Mouse (Mus musculus) spleen, postnatal 4 days (tissue): Measurements from ENCODE around the gene Cenpb.

Experiments used
- DNase-seq, 2 experiments: peaks; one replicate each; pipeline ENCODE4 v3.0.0; 2022; ENCODE audit warnings: low spot score in 2 of 2

Cenpb gene

DNA sequence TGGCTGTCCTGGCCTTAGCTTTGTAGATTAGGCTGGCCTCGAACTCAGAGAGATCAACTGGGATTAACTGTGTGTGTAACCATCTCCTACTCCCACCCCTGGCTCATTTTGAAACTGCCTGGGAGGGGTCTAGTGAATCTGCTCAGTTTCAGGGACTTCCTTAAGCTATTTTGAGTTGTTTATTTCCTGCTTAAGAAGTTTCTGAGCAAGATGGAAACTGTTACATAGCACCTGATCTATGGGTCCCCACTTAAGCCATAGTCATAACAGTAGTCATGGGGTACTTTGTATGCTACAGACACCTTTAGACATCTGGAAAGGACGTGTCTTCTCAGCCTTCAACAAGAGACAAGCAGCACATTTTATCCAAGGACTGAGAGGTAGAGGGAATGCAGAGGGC lies 20.8 kb upstream of the Cenpb start:
- no peak for DNase-seq

DNA sequence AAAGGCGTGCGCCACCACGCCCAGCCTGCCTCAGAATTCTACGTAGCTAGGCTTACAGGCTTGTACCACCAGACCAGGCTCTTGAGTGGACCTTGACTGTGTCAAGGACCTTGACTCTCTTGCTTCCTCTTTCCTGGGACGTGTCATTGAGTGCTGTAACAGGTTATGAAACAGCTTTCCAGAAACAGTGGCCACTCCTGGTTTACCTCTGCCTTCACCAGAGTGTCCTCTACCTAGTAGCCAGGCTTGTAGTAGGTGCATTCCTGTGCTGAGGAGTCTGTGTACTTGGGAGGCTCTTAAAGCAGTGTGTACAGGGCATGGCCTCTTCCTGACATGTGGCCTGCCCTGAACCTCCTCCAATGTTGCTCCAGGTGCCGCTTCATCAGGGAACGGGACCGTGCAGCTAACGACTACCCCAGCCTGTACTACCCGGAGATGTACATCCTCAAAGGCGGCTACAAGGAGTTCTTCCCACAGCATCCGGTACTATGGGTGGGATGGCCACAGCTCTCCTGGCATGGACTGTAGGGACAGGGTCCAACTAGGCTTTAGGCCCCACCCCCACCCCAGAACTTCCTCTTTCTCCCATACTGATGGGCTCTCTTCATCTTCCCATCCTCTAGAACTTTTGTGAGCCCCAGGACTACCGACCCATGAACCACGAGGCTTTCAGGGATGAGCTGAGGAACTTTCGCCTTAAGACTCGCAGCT lies 16.9 kb upstream of the Cenpb start:
- no peak for DNase-seq

DNA sequence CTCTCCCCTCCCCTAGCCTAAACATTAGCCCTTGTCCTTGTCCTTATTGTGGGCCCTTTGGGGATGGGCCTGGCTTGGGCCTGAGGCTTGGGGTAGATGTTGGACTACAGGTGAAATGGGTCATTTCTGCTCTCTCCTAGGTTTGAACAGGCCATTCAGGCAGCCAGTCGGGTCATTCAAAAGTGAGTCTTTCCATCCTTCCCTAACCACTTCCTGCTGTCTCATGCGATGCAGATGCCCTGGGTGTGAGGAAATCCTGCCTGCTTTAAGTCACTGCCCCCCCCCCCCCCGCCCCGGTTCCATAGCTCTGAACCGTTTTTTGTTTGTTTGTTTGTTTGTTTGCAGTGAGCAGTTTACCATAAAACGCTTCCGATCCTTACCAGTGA lies 11.1 kb upstream of the Cenpb start:
- no peak for DNase-seq

DNA sequence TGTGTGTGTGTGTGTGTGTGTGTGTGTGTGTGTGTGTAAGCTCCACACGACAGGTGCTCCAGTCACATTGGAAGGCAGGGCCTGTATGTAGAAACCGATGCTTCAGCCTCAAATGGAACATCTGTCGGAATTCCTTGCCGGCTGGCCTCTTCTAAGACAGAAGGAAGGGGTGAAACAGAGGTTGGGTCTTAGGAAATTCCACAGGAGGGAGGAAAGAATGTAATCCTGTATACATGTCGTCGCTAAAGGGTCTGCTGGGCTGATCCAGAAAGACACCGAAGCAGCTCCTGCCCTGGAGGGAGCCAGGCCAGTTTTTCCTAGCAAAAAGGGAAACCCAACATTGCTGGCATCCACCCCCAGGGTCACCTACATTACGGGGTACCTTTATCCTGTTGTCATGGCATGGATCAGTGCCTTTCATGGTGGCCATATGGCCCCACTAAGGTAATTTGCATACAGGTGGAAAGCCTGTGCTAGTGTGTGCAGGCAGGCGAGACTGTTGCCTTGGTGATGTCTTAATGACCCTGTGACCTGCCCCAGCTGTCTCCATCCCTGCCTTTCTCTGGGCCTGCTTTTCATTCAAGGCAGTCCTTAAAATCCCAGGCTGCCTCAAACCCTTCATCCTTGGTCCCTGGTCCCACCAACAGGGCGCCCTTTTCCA lies 10.6 kb upstream of the Cenpb start:
- peak in 1 of 2 experiments; percentile 66 for DNase-seq

DNA sequence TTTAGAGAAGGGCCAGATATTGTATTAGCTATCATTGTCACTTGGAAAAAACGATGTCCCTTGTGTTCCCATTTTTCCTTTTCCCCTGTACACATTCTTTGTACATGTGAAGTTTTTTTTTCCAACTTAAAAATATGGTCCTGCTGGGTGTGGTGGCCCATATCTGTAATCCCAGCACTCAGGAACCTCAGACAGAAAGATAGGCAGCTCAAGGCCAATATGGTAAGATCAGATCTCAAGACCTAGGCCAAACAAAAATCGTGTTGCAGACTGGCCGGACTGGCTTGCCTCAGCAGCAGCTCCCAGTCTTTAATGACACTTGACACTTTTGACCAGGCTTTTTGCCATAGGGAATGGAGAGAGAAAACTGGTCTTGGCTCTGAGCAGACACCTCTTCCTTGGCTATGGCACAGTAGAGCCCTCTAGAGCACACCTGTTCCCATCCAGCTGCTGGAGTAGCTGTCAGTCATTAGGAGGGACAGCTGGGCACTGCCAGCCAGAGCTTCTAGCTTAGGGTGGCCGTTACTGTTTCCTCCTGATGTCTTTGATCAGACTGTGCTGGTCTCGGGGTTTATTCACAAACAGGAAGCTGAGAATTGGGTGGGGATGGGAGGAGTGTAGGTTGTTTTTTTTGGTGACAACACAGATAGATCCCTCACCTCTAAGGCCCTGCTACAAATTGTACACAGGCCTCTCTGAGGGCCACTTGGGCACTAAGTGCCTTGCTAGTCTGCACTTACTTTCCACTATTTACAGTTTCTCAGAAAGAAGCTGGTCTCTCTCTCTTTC lies 9.8 kb upstream of the Cenpb start:
- DNase-seq = no peak

DNA sequence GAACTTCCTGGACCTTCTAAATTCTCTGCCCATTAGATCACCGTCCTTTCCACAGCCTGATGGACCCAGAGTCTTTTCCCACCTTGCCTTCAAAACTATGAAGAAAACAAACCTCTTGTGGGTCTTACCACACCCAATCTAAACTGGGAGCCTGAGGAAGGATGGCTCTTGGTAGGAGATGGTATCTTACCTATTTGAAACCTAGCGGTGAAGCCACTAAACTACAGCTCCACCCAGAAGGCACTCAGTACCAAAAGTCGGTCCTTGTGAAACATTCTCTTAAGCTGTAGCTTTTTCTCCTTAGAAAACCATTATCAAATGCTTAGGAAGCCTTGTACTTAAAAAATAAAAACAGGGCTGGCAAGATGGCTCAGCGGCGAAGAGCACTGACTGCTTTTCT lies 8.4 kb upstream of the Cenpb start:
- no peak for DNase-seq

DNA sequence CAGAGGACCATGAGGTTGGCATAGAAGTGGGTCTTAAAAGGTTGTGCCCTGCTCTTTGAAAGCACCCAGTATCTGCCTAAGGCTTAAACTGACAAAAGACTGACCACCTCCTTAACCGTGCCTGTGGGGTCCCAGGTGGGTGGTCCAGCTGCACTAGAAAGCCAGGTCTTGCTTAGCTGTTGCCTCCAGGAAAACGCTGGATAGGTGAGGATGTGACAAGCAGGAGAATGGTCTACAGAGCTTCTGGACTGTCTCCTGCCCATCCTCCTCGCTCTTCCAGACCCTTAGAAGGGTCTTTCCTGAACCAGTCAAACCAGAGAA lies 7.7 kb upstream of the Cenpb start:
- no peak for DNase-seq

DNA sequence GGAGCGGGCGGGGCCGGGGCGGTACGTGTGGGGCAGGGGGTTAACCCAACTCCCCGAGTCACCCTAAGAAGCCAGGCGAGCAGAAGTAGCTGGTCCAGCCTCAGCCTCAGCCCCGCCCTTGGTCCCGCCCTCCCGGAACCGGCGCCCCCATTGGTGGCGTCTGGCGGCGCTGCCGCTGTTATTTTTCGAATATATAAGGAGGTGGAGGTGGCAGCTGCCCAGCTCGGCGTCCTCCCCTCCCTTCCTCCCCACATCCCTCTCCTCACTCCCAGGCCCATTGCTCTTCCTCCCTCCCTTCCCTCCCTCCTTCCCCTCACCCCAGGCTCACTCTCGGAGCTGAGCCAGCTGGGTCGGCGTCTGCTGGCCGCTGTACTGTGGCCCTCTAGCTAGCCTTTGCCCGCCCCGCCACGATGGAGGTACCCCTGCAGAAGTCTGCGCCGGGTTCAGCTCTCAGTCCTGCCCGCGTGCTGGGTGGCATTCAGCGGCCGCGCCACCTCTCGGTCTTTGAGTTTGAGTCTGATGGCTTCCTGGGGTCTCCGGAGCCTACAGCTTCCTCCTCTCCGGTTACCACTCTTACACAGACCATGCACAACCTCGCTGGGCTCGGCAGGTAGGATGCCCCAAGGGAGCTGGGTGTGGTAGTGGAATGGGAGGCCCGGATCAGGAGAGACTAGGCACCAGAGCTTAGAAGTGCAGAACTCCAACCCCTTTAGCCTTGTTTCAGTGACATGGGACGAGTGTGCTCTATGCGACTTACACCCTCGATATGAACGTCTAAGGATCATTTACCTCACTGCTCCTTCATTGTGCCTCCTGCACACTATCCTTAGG lies 7.1 kb upstream of the Cenpb start, which contains the start of the genes Cdc25b and Spef1:
Cdc25b (plus strand) TSS at position 179 of the 831 bp plus-strand sequence.
Spef1 (minus strand) TSS at position 512 of the 831 bp plus-strand sequence.
- peak; percentile 94 to 97 for DNase-seq

DNA sequence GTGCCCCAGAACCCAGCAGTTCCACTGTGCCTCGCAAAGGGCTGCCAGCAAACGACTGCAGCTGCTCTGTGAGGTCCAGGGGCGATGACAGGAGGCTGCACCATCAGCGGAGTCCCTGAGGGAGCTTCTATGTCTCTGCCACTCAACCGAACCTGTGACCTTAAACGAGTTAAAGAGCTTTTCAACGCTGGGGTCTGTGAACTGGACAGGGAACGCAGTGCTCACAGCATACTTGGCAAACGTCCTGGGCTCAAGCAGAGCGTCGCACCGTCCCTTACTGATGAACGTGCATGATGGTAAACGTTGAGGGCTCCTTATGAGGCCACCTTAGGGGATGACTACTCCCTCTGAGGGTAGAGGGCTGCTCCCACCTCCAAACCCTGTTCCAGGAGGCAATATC lies 6.5 kb upstream of the Cenpb start:
- no peak for DNase-seq

DNA sequence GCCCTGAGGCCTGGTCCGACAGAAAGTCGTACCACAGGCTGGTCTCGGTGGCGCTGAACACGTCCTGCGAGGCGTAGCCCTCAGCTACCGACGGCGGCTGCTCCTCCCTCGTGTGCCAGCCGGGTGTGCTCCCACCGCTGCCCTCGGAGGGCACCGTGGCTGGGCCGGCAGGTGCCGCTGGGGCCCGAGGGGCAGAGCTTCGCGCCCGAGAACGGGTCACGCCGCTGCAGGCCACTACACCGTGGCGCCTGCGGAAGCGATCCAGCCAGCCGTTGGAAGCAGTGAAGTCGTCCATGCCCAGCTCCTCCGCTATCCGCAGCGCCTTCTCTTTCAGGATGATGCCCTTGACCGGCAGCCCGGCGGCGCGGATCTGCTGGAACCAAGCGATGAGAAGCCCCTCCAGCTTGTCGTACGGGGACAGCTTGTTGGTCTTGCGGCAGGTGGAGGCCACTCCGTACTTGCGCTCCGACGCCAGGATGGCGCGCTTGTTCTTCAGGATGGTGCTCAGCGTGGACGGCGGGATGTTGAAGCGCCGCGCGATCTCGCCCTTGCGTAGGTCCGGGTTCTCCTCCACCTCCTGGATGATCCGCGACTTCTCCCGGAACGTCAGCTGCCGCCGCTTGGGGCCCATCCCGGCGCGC lies 501 bp downstream of the Cenpb start:
- DNase-seq = peak; percentile 57 to 83

DNA sequence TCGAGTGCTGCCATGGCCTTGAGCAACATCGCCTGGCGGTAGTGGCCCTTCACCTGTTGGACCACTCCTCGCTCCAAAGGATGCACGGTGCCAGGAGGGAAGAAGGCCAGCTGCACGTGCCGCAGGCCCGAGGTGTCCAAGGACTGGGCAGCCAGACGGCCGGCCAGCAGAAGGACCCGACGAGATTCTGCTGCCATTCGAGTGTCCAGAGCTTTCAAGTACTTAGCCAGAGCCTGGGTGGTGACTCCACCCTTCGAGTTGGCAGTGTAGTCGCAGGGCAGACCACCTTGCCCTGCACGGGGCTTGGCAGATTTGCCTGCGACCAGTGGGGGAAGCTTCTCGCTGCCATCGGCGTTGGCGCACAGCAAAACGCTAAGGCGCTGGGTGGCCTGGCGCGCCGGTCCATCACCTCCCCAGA lies 1.0 kb downstream of the Cenpb start:
- DNase-seq = peak in 1 of 2 experiments; percentile 73

DNA sequence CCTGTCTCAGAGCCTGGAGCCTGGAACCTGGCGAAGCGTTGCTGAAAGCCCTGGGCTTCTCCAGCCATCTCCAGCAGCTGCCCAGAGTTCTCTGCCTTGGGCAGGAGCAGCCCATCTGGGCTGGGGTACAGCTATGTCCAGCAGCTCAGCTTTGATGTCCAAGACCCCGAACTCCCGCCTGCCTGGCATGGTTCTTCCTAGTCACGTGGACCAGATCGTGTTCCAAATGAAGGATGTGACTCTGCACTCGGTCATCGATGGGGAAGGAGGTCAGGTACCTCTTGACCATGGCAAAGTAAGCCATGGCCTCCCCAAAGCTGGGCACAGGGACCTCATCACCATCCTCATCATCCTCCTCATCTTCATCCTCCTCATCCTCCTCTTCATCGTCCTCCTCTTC lies 1.9 kb downstream of the Cenpb start:
- DNase-seq = no peak

DNA sequence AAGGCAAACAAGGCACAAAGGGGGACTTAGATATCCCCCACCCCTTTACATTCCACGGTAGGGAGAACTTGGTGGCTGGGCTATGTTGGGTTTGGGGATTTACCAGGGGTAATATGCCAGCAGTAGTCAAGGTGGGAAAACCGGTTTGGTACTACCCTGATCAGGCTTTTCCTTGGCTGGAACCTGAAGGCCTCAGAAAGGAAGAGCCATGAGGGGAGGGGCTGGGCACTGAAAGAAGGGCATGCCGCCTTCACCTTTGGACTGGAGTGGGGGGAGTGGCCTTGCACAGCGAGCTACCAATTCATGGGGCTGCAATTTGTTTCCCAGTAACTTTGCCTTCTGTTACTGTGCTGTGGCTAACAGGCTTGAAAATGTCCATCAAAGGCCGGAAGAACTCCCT lies 3.4 kb downstream of the Cenpb start:
- DNase-seq = no peak

DNA sequence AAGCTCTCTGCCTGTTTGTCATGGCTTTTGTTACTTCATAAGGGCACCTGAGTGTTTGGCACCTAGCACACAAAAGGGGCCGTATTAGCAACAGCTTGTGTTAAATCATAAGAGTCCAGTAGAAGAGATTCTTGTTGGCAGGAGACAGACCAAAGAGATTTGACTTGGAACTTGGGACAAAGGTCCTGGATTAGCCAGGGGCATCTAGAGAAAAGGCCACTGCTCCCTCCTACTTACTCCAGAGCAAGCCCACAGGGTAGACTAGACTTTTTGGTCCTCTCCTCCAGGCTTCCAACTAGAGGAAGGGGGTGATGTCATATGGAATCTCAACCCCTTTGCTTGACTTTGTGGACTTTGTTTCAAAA lies 3.9 kb downstream of the Cenpb start:
- DNase-seq = no peak

DNA sequence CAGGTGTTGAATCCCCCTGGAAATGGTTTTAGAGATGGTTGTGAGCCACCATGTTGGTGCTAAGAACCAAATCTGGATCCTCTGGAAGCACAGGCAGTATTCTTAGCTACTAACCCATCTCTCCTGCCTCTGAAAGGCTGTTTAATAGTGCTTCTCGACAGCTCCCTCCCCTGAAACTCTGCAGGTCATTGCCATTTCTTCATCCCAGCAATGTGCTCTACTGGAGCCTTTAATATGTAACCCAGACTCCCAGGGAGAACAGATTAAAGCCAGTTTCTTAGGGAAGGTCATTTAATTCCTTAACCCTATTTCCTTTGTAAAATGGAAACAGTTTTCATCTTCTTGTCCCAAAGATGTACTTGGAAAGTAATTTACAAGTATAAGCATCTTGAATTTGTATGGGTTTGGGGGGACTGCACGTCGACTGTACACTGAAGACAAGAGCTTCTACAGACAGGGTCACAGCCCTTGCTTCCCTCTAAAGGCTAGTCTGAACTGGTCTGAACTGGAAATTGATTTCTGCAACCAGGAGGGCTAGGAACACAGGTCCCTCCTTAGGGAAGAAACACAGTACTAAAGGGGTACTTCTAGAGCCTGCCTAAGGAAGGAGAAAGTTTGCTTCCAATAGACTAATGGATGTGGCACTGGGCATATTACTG lies 4.5 kb downstream of the Cenpb start:
- DNase-seq = no peak

DNA sequence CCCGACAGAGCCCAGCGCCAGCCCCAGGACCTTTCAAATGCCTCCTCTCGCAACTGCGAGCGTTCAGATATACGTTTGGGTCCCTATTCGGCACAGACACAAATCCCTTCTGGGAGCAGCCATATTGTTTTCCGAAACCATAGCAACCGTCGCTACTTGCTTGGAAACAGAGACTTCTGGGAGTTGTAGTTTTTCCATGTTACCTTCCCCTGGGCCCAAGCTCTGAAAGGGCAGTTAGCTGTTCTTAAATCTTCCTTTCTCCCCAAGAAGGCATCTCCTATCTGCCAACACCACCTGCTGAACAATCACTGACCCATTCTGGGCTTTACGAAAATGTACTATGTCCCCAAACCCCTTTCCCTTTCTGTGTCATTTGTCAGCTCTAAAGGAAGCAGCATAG lies 5.2 kb downstream of the Cenpb start:
- peak in 1 of 2 experiments; percentile 72 for DNase-seq

DNA sequence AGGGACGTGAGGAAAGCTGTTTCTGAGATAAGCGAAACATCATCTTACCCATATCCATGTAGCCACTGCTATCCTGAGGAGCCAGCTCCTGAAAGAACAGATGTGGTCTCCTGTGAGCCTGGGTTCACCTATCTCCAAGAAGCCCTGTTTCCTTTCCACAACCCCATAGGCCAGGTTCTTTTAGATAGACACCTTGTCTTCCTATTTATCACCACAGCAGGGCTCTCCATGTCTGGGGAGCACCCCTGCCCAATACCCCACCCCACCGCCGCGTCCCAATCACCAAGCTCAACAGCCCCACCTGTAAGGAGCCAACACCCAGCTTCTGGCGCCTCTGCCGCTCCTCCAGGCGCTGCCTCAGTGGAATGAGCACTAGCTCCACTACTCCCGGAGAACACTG lies 7.5 kb downstream of the Cenpb start:
- peak in 1 of 2 experiments; percentile 68 for DNase-seq

DNA sequence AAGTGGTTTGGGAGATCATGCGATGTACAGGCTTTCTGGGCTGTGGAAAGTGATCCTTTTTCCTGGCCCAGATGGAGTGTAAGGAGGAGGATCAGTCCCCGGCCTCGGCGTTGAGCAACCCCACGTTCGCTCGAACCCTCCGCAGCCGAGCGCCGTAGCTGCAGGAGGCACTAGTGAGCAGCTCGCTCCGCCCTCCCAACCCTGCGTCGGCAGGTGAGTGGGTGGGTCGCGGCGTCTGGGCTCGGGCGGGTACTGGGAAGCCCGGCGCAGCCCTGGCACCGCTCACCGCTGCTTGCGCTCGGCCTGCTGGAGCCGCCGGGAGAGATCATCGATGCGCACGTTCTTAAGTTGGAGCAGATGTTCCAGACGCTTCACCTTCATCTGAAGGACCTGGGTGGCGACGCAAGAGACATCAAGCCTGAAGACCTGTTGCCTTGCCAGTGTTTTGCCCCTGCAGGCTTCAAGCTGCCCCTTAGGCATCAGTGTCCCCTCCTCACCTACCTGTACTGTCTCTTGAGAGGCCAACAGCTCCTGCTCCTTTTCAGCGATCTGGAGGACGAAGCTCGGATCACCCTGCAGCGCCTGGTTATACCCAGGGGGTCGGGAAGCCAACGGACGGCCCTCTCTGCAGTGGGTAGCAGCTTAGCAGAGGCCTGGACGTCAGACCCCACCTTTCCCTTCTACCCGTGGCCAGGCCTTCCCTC lies 8.3 kb downstream of the Cenpb start:
- DNase-seq = peak; percentile 65 to 83

DNA sequence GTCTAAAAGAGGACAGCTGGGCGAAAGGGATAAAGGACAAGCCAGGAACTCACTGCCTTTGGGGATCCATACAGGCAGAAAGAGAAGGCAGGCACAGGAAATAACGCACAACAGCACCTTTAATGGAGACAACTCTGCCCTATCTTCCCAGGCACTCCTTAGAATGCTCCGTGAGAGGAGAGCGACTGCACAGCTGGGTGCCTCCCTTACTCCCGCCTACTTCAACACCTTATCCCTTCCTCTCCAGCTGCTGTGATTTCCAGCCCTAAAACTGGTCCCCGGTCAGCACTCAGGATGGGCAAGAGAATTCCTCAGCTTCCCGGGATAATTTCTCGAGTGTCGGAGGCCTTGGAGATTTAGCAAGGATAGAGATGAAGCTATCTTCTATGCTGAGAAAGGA lies 8.9 kb downstream of the Cenpb start:
- DNase-seq = no peak

DNA sequence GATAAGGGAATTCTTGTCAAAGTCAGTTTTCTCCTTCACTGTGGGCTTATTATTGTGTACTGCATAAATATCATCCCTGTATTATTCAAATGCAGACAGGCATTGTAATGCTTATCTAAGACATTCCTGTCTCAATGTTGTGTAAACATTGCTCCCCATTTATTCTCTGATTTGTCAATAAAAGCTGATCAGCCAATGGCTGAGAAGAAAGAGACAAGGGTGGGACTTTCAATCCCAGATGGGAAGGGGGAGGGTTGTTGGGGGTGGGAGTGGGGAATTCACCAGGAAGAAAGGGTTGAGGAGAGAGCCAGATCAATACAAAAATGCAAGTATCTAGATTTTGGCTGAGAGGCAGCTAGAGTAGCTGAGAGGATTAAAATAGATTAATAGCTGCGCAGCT lies 11.0 kb downstream of the Cenpb start:
- DNase-seq = no peak
